Mouse (Mus musculus) T-helper 17 cell (primary cell): ENCODE data around the gene Ppia.
"Not testable (repeated sequence)": the region's sequence is repeated elsewhere in the genome, so short reads cannot be mapped to it uniquely, and the experiment has no call there.

ENCODE experiments used
- in situ Hi-C, 2 experiments: fragments of 300-600 bp; cut with MboI, MseI; formaldehyde crosslinking; loops; 1 replicate in 1 of 2; 2 replicates in 1 of 2; pipeline ENCODE4 v1.15.1; 2025; ENCODE audit warnings: high pct_unique_total_duplicates in 2 of 2

The Ppia gene

GRCm38 (mm10) chr11:6404699-6405566 lies 10.3 kb upstream of the Ppia start:
- in situ Hi-C loops = no loop called here

DNA sequence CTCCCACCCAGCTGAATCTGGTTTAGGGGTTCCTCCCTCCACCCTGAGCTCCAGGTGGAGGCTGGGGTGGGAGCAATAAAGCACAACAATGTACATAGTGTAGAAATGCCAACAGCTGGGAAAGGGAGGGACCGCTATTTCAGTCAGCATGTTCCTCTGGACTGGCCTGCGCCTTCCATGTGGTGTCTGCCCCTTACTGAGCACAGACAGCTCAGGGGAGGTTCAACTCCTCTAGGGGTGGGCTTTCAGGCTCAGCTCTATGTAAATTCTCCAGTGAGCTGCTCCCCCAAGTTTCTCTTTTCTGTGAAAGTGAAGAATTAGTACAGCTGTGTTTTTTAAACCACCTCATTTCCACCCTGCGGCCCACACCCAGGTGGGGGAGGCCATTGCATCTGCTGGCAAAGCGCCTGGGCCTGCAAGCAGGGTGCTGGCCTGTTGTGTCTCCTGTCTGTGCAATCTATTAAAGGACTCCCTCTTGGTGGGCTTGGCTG lies 9.6 kb upstream of the Ppia start:
- in situ Hi-C loops = no loop called here

- in situ Hi-C loops = no loop called here
These were observed 8.7 kb upstream of the Ppia start for GRCm38 (mm10) chr11:6406251-6407161.

GRCm38 (mm10) chr11:6407162-6407621 lies 8.1 kb upstream of the Ppia start:
- in situ Hi-C loops = no loop called here

DNA sequence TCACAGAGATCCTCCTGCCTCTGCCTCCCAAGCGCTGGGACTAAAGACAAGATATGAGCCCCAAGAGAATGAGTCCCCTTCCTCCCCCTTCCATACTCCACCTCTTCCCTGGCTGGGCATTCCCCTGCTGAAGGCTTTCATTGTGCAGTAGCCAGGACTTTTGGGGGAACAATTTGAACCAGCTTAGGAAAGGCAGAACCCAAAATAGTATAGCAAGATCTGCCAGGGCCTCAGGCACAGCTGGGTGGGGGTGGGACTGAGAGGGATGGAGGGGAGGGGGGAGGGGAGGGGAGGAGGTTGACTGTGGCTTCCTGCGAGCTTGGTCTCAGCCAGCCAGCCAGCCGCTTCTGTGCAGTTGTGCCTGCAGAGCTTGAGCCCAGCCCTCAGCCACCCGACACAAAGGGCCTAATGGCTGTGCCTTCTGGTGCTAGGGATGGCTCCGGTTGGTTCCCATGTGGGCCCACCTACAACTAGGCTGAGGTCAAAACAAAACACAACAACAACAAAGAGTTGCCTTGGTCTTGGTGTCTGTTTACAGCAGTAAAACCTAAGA lies 5.1 kb upstream of the Ppia start:
- in situ Hi-C loops = no loop called here

- in situ Hi-C loops = not testable (repeated sequence)
These were observed 4.5 kb upstream of the Ppia start for GRCm38 (mm10) chr11:6410755-6411154.

GRCm38 (mm10) chr11:6411684-6412083 lies 3.6 kb upstream of the Ppia start:
- in situ Hi-C loops = no loop called here

DNA sequence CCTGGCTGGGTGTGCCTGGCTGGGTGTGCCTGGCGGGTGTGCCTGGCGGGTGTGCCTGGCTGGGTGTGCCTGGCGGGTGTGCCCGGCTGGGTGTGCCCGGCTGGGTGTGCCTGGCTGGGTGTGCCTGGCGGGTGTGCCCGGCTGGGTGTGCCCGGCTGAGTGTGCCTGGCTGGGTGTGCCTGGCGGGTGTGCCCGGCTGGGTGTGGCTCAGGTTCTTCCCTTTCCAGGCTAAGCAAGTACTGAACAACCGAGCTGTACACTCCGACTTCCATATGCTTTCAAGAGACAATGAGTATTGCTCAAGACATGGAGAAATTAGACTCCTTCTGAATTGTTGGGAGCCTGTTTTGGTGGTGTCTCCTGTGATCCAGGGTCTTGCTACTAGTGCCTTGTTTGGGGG lies 2.0 kb upstream of the Ppia start:
- in situ Hi-C loops = no loop called here

GRCm38 (mm10) chr11:6415551-6416404 lies 535 bp downstream of the Ppia start:
- in situ Hi-C loops = no loop called here

GRCm38 (mm10) chr11:6416405-6417034 lies 1.3 kb downstream of the Ppia start:
- in situ Hi-C loops = no loop called here

GRCm38 (mm10) chr11:6417069-6417468 lies 1.8 kb downstream of the Ppia start:
- in situ Hi-C loops = no loop called here

GRCm38 (mm10) chr11:6417490-6417889 lies 2.2 kb downstream of the Ppia start:
- in situ Hi-C loops = no loop called here

DNA sequence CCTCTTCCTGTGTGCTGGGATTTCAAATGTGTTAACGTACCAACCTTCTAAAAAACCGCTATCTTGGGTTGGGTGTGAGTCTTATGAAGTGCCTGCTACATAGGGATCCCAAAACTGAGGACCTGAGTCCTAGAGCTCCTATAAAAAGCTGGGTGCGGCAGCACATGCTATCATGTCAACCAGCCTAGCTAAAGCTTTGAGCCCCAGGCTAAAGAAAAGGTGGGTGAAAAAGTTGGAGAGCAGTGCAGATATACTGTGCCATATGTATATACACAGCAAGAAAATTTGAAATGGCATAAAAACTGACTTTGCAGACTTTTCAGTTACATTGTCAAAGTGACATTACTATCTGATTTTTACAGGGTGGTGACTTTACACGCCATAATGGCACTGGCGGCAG lies 3.5 kb downstream of the Ppia start:
- in situ Hi-C loops = no loop called here

DNA sequence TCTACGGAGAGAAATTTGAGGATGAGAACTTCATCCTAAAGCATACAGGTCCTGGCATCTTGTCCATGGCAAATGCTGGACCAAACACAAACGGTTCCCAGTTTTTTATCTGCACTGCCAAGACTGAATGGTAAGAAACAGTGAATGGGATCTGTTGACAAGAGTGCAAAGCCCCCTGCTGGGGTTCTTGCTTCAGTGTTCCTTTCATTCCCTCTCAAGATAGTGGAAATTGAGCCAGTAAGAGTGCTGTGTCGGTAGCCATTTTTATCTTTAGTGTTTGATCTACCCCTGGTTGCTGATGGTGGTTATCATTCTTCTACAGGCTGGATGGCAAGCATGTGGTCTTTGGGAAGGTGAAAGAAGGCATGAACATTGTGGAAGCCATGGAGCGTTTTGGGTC lies 3.9 kb downstream of the Ppia start:
- in situ Hi-C loops = not testable (repeated sequence)

DNA sequence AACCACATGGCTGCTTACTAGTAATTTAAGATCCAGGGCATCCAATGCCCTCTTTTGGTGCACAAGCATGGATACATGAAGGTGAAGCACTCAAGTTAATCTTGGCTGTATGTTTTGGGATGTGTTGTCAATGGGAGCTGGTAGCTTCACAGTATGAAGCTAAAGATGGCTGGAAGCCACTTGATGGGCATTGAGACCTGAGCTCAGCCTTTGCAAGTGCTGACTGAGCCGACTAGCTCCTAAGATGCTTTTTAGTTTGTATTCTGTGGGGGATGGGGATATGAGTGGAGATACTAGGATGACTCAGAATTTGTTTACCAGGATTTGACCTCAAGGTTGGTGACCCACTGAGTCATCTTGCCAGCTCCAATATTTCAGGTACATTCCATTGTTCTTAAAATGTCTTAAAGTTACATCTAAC lies 5.0 kb downstream of the Ppia start:
- in situ Hi-C loops = no loop called here

GRCm38 (mm10) chr11:6420722-6421350 lies 5.6 kb downstream of the Ppia start:
- in situ Hi-C loops = no loop called here

DNA sequence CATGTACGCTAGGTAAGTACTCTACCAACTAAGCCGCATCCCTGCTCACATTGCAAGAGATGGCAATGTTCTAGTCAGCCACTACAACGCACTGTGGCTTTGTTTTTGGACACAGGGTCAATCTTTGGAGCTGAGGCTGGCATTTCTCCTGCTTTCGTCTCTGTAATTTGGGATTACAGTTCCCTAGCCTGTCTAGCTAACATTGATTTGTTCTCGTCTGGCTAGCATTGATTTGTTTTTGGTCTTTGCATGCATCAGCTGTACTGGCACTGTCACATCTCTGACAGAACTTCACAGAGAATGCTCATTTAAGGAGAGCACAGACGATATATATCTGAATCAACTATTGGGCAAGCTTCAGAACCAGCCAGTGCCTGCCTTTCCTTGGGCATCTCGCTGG lies 14.9 kb downstream of the Ppia start:
- in situ Hi-C loops = no loop called here

- in situ Hi-C loops = no loop called here
These were observed 21.2 kb downstream of the Ppia start for GRCm38 (mm10) chr11:6436442-6436841.

DNA sequence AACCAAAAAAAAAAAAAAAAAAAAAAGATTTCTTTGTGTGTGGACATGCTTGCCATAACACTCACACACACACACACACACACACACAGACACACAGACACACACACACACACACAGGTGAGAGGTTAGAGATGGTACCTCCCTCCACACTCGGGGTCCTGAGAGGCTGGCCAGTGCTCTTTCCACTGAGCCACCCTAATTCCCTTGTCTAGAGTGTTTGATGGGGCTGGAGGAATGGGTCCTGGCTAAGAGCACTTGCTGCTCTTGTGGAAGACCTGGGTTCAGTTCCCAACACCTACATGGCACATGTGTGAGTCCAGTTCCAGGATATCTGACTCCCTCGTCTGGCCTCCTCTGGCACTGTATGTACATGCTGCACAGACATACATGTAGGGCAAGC lies 22.4 kb downstream of the Ppia start:
- in situ Hi-C loops = no loop called here

GRCm38 (mm10) chr11:6440171-6440570 lies 24.9 kb downstream of the Ppia start:
- in situ Hi-C loops = no loop called here
